Mouse (Mus musculus): Measurements from ENCODE around the gene Mylpf. TPM values are rescaled to one million over a fixed set of nuclear protein-coding genes. Genes with fewer than 3 reads are reported as not detected.
"Not testable (repeated sequence)": the region's sequence is repeated elsewhere in the genome, so short reads cannot be mapped to it uniquely, and the experiment has no call there.

The Mylpf gene
- polyA plus RNA-seq (2015; fragmentation: Nextera tagmentation; extraction: Ambion mirVana) = 27.7 and 63.1 TPM in 2 replicates

GRCm38 (mm10) chr7:127208553-127209438 is at the start of gene Mylpf:
TSS of gene Mylpf (plus strand) at chr7:127208890.
- H3K27ac ChIP-seq (replicated peaks) = peak within 1 kb of the TSS; percentile 91
- H3K27me3 ChIP-seq = peaks cover 2% of the 10 kb centered on the region
- H3K9ac ChIP-seq = peak within 1 kb of the TSS; percentile 91
- no peaks in the 10 kb centered on the region for H3K9me3 ChIP-seq
- H3K4me3 ChIP-seq = peak within 1 kb of the TSS; percentile 98
- WGBS = under 1% methylated on average over 35 of the region's 44 CpGs
- H3K36me3 ChIP-seq = peaks cover 8% of the 10 kb centered on the region
- H3K4me1 ChIP-seq (replicated peaks) = peaks cover 39% of the 10 kb centered on the region
- ATAC-seq (ENCODE audit: low read depth) = peak; percentile 96
- H3K4me2 ChIP-seq = peak within 1 kb of the TSS; percentile 98

GRCm38 (mm10) chr7:127162546-127162945 is 46.1 kb upstream of the Mylpf start:
- Histone ChIP-seq H3K9me3 (no peaks in the 10 kb centered on the region), H3K4me1 (replicated peaks) (no peaks in the 10 kb centered on the region), H3K4me2 (no peak overlapping the region), H3K9ac (no peak overlapping the region), H3K27me3 (no peaks in the 10 kb centered on the region), H3K4me3 (no peak overlapping the region), H3K27ac (replicated peaks) (no peak overlapping the region), H3K36me3 (no peaks in the 10 kb centered on the region)
- no peak for ATAC-seq (ENCODE audit: low read depth)
- WGBS = 83% methylated on average over 5 of the region's 5 CpGs

- Histone ChIP-seq H3K4me2 (no peak overlapping the region), H3K9ac (no peak overlapping the region), H3K9me3 (no peaks in the 10 kb centered on the region), H3K4me3 (no peak overlapping the region), H3K27me3 (no peaks in the 10 kb centered on the region), H3K4me1 (replicated peaks) (no peaks in the 10 kb centered on the region), H3K36me3 (no peaks in the 10 kb centered on the region), H3K27ac (replicated peaks) (no peak overlapping the region)
- WGBS = 91% methylated on average over 4 of the region's 4 CpGs
- no peak for ATAC-seq (ENCODE audit: low read depth)
These were observed 44.7 kb upstream of the Mylpf start for GRCm38 (mm10) chr7:127164002-127164401.

GRCm38 (mm10) chr7:127165607-127166493 is 42.8 kb upstream of the Mylpf start:
- Histone ChIP-seq H3K27me3 (no peaks in the 10 kb centered on the region), H3K36me3 (no peaks in the 10 kb centered on the region), H3K9me3 (no peaks in the 10 kb centered on the region), H3K27ac (replicated peaks) (no peak overlapping the region), H3K4me2 (no peak overlapping the region), H3K4me3 (no peak overlapping the region), H3K9ac (no peak overlapping the region), H3K4me1 (replicated peaks) (no peaks in the 10 kb centered on the region)
- no peak for ATAC-seq (ENCODE audit: low read depth)
- WGBS = 89% methylated on average over 12 of the region's 12 CpGs

GRCm38 (mm10) chr7:127166501-127166900 is 42.2 kb upstream of the Mylpf start:
- no peak overlapping the region for H3K27ac ChIP-seq (replicated peaks)
- no peak overlapping the region for H3K4me3 ChIP-seq
- H3K4me2 ChIP-seq = no peak overlapping the region
- no peak for ATAC-seq (ENCODE audit: low read depth)
- no peaks in the 10 kb centered on the region for H3K36me3 ChIP-seq
- 95% methylated on average over 5 of the region's 5 CpGs for WGBS
- no peaks in the 10 kb centered on the region for H3K9me3 ChIP-seq
- H3K27me3 ChIP-seq = no peaks in the 10 kb centered on the region
- H3K9ac ChIP-seq = no peak overlapping the region
- no peaks in the 10 kb centered on the region for H3K4me1 ChIP-seq (replicated peaks)

- Histone ChIP-seq H3K27me3 (no peaks in the 10 kb centered on the region), H3K4me1 (replicated peaks) (no peaks in the 10 kb centered on the region), H3K9me3 (no peaks in the 10 kb centered on the region), H3K27ac (replicated peaks) (no peak overlapping the region), H3K9ac (no peak overlapping the region), H3K36me3 (no peaks in the 10 kb centered on the region), H3K4me3 (no peak overlapping the region), H3K4me2 (no peak overlapping the region)
- 81% methylated on average over 4 of the region's 4 CpGs for WGBS
- no peak for ATAC-seq (ENCODE audit: low read depth)
These were observed 31.8 kb upstream of the Mylpf start for GRCm38 (mm10) chr7:127176937-127177336.

GRCm38 (mm10) chr7:127180783-127181182 is 27.9 kb upstream of the Mylpf start:
- Histone ChIP-seq H3K4me2 (no peak overlapping the region), H3K9me3 (no peaks in the 10 kb centered on the region), H3K9ac (no peak overlapping the region), H3K4me3 (no peak overlapping the region), H3K27me3 (no peaks in the 10 kb centered on the region), H3K36me3 (no peaks in the 10 kb centered on the region), H3K4me1 (replicated peaks) (no peaks in the 10 kb centered on the region), H3K27ac (replicated peaks) (no peak overlapping the region)
- ATAC-seq (ENCODE audit: low read depth) = no peak
- 86% methylated on average over 2 of the region's 2 CpGs for WGBS

- H3K36me3 ChIP-seq; H3K4me1 ChIP-seq (replicated peaks); H3K27me3 ChIP-seq; H3K9ac ChIP-seq; H3K4me3 ChIP-seq; ATAC-seq (ENCODE audit: low read depth); H3K4me2 ChIP-seq; H3K27ac ChIP-seq (replicated peaks); H3K9me3 ChIP-seq: not testable (repeated sequence)
- WGBS = 38% methylated on average over 3 of the region's 3 CpGs
These were observed 27.0 kb upstream of the Mylpf start for GRCm38 (mm10) chr7:127181724-127182123.

- 83% methylated on average over 8 of the region's 8 CpGs for WGBS
- Histone ChIP-seq H3K27ac (replicated peaks) (no peak overlapping the region), H3K36me3 (no peaks in the 10 kb centered on the region), H3K4me3 (no peak overlapping the region), H3K9ac (no peak overlapping the region), H3K4me1 (replicated peaks) (no peaks in the 10 kb centered on the region), H3K9me3 (no peaks in the 10 kb centered on the region), H3K4me2 (no peak overlapping the region), H3K27me3 (no peaks in the 10 kb centered on the region)
- no peak for ATAC-seq (ENCODE audit: low read depth)
These were observed 25.3 kb upstream of the Mylpf start for GRCm38 (mm10) chr7:127183345-127183744.

GRCm38 (mm10) chr7:127183828-127184227 is 24.9 kb upstream of the Mylpf start:
- ATAC-seq (ENCODE audit: low read depth) = no peak
- Histone ChIP-seq H3K27me3 (no peaks in the 10 kb centered on the region), H3K4me3 (no peak overlapping the region), H3K4me1 (replicated peaks) (no peaks in the 10 kb centered on the region), H3K36me3 (no peaks in the 10 kb centered on the region), H3K9ac (no peak overlapping the region), H3K27ac (replicated peaks) (no peak overlapping the region), H3K9me3 (no peaks in the 10 kb centered on the region), H3K4me2 (no peak overlapping the region)
- 79% methylated on average over 6 of the region's 6 CpGs for WGBS

GRCm38 (mm10) chr7:127184720-127185119 is 24.0 kb upstream of the Mylpf start:
- Histone ChIP-seq H3K27me3 (no peaks in the 10 kb centered on the region), H3K4me2 (no peak overlapping the region), H3K36me3 (no peaks in the 10 kb centered on the region), H3K27ac (replicated peaks) (no peak overlapping the region), H3K4me3 (no peak overlapping the region), H3K9ac (no peak overlapping the region), H3K4me1 (replicated peaks) (no peaks in the 10 kb centered on the region), H3K9me3 (no peaks in the 10 kb centered on the region)
- ATAC-seq (ENCODE audit: low read depth) = no peak
- WGBS = 38% methylated on average over 1 of the region's 1 CpGs

GRCm38 (mm10) chr7:127185601-127186000 is 23.1 kb upstream of the Mylpf start:
- Histone ChIP-seq H3K4me1 (replicated peaks) (no peaks in the 10 kb centered on the region), H3K4me2 (no peak overlapping the region), H3K27ac (replicated peaks) (no peak overlapping the region), H3K36me3 (peaks cover 2% of the 10 kb centered on the region; the same call in 1 of the 2 replicates), H3K27me3 (no peaks in the 10 kb centered on the region), H3K9ac (no peak overlapping the region), H3K9me3 (no peaks in the 10 kb centered on the region), H3K4me3 (no peak overlapping the region)
- 82% methylated on average over 3 of the region's 3 CpGs for WGBS
- no peak for ATAC-seq (ENCODE audit: low read depth)
